Mouse (Mus musculus) CH12.LX (cell line): ENCODE measurements at regions not wholly inside any gene's neighbourhood (a gene's known extent, or its start where the extent isn't known, plus 50 kb on each side); places are given as distances from the start of the nearest gene placed in this dataset.

Source experiments
- DNase-seq: peaks from one replicate; pipeline ENCODE4 v3.0.0-alpha.2; 2013; ENCODE audit errors: extremely low read depth
- H3K27ac ChIP-seq: 2 replicates; pipeline ENCODE4 v1.5.1; 2012; ENCODE audit warnings: low read depth, mild to moderate bottlenecking, control low read depth, moderate library complexity; ENCODE audit not compliant: insufficient read depth
- H3K27me3 ChIP-seq: replicated peaks from 2 replicates; pipeline ENCODE3; 2012; ENCODE audit warnings: inconsistent platforms
- H3K36me3 ChIP-seq, 2 experiments: replicated peaks in 1 of 2; 2 replicates each; pipeline versions ENCODE3 to v1.6.1; 2012; ENCODE audit warnings: inconsistent platforms in 1 of 2, low read length in 1 of 2, mild to moderate bottlenecking in 1 of 2, mixed read lengths in 1 of 2, moderate library complexity in 1 of 2; ENCODE audit not compliant: control insufficient read depth in 1 of 2, insufficient read depth in 1 of 2
- H3K4me1 ChIP-seq, 2 experiments: 2 replicates each; pipeline ENCODE4 v1.6.1; 2012; ENCODE audit warnings: inconsistent platforms in 1 of 2, moderate library complexity in 1 of 2; ENCODE audit not compliant: insufficient read depth in 2 of 2, control insufficient read depth in 1 of 2
- H3K4me2 ChIP-seq: 2 replicates; pipeline ENCODE4 v1.6.1; 2012; ENCODE audit warnings: low read depth, mild to moderate bottlenecking, control low read depth; ENCODE audit not compliant: poor library complexity, insufficient read depth, severe bottlenecking
- H3K4me3 ChIP-seq, 3 experiments: fragments of 150-350 bp in 1 of 3; sonication (generic) in 1 of 3; replicated peaks in 1 of 3; 2 replicates each; pipeline versions ENCODE3 to v1.5.1; 2011 to 2012; ENCODE audit warnings: low read depth in 2 of 3, low read length in 2 of 3, mild to moderate bottlenecking in 2 of 3, moderate library complexity in 2 of 3, control low read depth in 1 of 3, improper control_type of control experiment in 1 of 3, inconsistent platforms in 1 of 3, mixed read lengths in 1 of 3; ENCODE audit not compliant: poor library complexity in 1 of 3
- H3K79me2 ChIP-seq: replicated peaks from 2 replicates; pipeline ENCODE4 v1.6.1; 2012; ENCODE audit warnings: mild to moderate bottlenecking, moderate library complexity; ENCODE audit not compliant: control insufficient read depth, poor library complexity, insufficient read depth, severe bottlenecking; ENCODE audit errors: extremely low read depth
- H3K9ac ChIP-seq: 2 replicates; pipeline ENCODE4 v1.6.1; 2012; ENCODE audit warnings: low read depth, mild to moderate bottlenecking, control low read depth, moderate library complexity; ENCODE audit not compliant: insufficient read depth
- H3K9me3 ChIP-seq: replicated peaks from 2 replicates; pipeline ENCODE3; 2012; ENCODE audit warnings: low read length, inconsistent platforms, mixed read lengths
- CHD1 ChIP-seq: IDR thresholded peaks from 2 replicates; pipeline ENCODE4 v1.6.1; 2012; ENCODE audit warnings: low read depth, low read length, improper control_type of control experiment, inconsistent platforms
- CHD2 ChIP-seq: IDR thresholded peaks from 2 replicates; pipeline ENCODE4 v1.6.1; 2011; ENCODE audit warnings: low read length, improper control_type of control experiment
- CTCF ChIP-seq, 2 experiments: IDR thresholded peaks in 1 of 2; conservative IDR thresholded peaks in 1 of 2; 2 replicates each; pipeline ENCODE4 v1.5.1; 2011 to 2012; ENCODE audit warnings: low read depth in 2 of 2, low read length in 2 of 2, improper control_type of control experiment in 1 of 2, inconsistent platforms in 1 of 2, mild to moderate bottlenecking in 1 of 2, moderate library complexity in 1 of 2
- E2F4 ChIP-seq: IDR thresholded peaks from 2 replicates; pipeline ENCODE4 v1.6.1; 2011; ENCODE audit warnings: low read depth, low read length, improper control_type of control experiment; ENCODE audit not compliant: insufficient replicate concordance
- ELF1 ChIP-seq: IDR thresholded peaks from 2 replicates; pipeline ENCODE4 v1.6.1; 2014; ENCODE audit warnings: low read depth, mild to moderate bottlenecking, inconsistent platforms, low read length, improper control_type of control experiment
- ETS1 ChIP-seq: conservative IDR thresholded peaks from 2 replicates; pipeline ENCODE4 v1.6.1; 2012; ENCODE audit warnings: low read depth, mild to moderate bottlenecking, inconsistent platforms, low read length, improper control_type of control experiment, moderate library complexity
- HCFC1 ChIP-seq: IDR thresholded peaks from 2 replicates; pipeline ENCODE4 v1.6.1; 2012; ENCODE audit warnings: low read depth, mild to moderate bottlenecking, inconsistent platforms, low read length, improper control_type of control experiment
- KAT2A ChIP-seq: IDR thresholded peaks from 2 replicates; pipeline ENCODE4 v1.6.1; 2012; ENCODE audit warnings: low read length, improper control_type of control experiment, inconsistent platforms; ENCODE audit not compliant: insufficient replicate concordance
- MAX ChIP-seq: IDR thresholded peaks from 2 replicates; pipeline ENCODE4 v1.6.1; 2011; ENCODE audit warnings: low read length, improper control_type of control experiment
- MEF2A ChIP-seq: IDR thresholded peaks from 2 replicates; pipeline ENCODE4 v1.6.1; 2014; ENCODE audit warnings: low read depth, mild to moderate bottlenecking, inconsistent platforms, low read length, improper control_type of control experiment, borderline replicate concordance
- MXI1 ChIP-seq: IDR thresholded peaks from 2 replicates; pipeline ENCODE4 v1.6.1; 2011; ENCODE audit warnings: mild to moderate bottlenecking, low read depth, low read length, improper control_type of control experiment
- MYC ChIP-seq: IDR thresholded peaks from 2 replicates; pipeline ENCODE4 v1.6.1; 2011; ENCODE audit warnings: low read depth, mild to moderate bottlenecking, improper control_type of control experiment, low read length
- NELFE ChIP-seq: IDR thresholded peaks from 2 replicates; pipeline ENCODE4 v1.6.1; 2011; ENCODE audit warnings: low read depth, low read length, improper control_type of control experiment
- PAX5 ChIP-seq: IDR thresholded peaks from 2 replicates; pipeline ENCODE4 v1.6.1; 2012; ENCODE audit warnings: low read length, inconsistent platforms, mixed read lengths
- POLR2A ChIP-seq: IDR thresholded peaks from 2 replicates; pipeline ENCODE4 v1.6.1; 2011; ENCODE audit warnings: low read depth, mild to moderate bottlenecking, improper control_type of control experiment, low read length
- RAD21 ChIP-seq: IDR thresholded peaks from 2 replicates; pipeline ENCODE4 v1.6.1; 2011; ENCODE audit warnings: low read depth, mild to moderate bottlenecking, low read length, improper control_type of control experiment, moderate library complexity
- RCOR1 ChIP-seq: conservative IDR thresholded peaks from 2 replicates; pipeline ENCODE4 v1.6.1; 2012; ENCODE audit warnings: low read depth, mild to moderate bottlenecking, inconsistent platforms, low read length, improper control_type of control experiment
- TCF12 ChIP-seq: IDR thresholded peaks from 2 replicates; pipeline ENCODE4 v1.6.1; 2014; ENCODE audit warnings: low read depth, mild to moderate bottlenecking, inconsistent platforms, low read length, improper control_type of control experiment
- UBTF ChIP-seq: IDR thresholded peaks from 2 replicates; pipeline ENCODE4 v1.6.1; 2012; ENCODE audit warnings: low read depth, mild to moderate bottlenecking, inconsistent platforms, low read length, improper control_type of control experiment, moderate library complexity
- USF2 ChIP-seq: conservative IDR thresholded peaks from 2 replicates; pipeline ENCODE4 v1.6.1; 2011; ENCODE audit warnings: low read depth, low read length, improper control_type of control experiment
- ZC3H11A ChIP-seq: IDR thresholded peaks from 2 replicates; pipeline ENCODE4 v1.6.1; 2012; ENCODE audit warnings: low read depth, mild to moderate bottlenecking, inconsistent platforms, low read length, improper control_type of control experiment
- ZMIZ1 ChIP-seq: IDR thresholded peaks from 2 replicates; pipeline ENCODE4 v1.6.1; 2012; ENCODE audit warnings: low read depth, mild to moderate bottlenecking, inconsistent platforms, low read length, improper control_type of control experiment
- dilution Hi-C: fragments of 300-500 bp; cut with MboI; formaldehyde crosslinking; loops from 2 replicates; pipeline ENCODE4 v1.14.3; 2020; ENCODE audit warnings: low sequenced_read_pairs; ENCODE audit not compliant: extremely low pct_unique_long_range_greater_than_20kb, extremely low pct_ligation_motif_present
- in situ Hi-C: fragments of 300-500 bp; cut with MboI; formaldehyde crosslinking; loops from 3 replicates; pipeline ENCODE4 v1.14.3; 2019; ENCODE audit warnings: low sequenced_read_pairs, low pct_ligation_motif_present, low pct_unique_long_range_greater_than_20kb, mixed read lengths

DNA sequence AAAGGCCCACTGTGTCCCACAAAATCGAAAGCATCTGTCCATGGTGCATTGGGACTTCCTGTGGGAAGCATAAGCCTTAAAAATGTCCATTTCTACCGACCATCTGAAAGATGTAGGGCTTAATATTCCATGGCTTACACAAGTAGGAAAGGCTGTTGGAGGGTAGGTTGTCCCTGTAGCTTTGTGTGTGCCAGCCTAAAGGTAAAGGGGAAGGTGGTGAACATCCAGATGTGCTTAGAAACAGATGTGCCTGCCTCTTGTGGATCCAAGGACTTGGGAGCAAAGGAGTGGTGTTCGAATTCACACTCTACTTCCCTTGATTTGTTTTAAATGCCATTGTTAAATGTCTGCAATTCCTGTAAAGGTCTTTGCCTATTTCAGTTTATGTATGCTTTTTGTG, 265.9 kb upstream of the Lyplal1 start:
- in situ Hi-C loops (no loop called here), dilution Hi-C loops (no loop called here)
- Histone ChIP-seq H3K9ac (no peak overlapping the region), H3K4me1 (no peaks in the 10 kb centered on the region), H3K9me3 (peaks cover 63% of the 10 kb centered on the region), H3K36me3 (no peaks in the 10 kb centered on the region), H3K4me3 (no peak overlapping the region), H3K27me3 (no peaks in the 10 kb centered on the region), H3K4me2 (no peak overlapping the region), H3K27ac (no peak overlapping the region), H3K79me2 (no peaks in the 10 kb centered on the region)
- TF ChIP-seq POLR2A, result no peak
- no peak for TF ChIP-seq MXI1
- TF ChIP-seq PAX5, result no peak
- DNase-seq, result no peak

DNA sequence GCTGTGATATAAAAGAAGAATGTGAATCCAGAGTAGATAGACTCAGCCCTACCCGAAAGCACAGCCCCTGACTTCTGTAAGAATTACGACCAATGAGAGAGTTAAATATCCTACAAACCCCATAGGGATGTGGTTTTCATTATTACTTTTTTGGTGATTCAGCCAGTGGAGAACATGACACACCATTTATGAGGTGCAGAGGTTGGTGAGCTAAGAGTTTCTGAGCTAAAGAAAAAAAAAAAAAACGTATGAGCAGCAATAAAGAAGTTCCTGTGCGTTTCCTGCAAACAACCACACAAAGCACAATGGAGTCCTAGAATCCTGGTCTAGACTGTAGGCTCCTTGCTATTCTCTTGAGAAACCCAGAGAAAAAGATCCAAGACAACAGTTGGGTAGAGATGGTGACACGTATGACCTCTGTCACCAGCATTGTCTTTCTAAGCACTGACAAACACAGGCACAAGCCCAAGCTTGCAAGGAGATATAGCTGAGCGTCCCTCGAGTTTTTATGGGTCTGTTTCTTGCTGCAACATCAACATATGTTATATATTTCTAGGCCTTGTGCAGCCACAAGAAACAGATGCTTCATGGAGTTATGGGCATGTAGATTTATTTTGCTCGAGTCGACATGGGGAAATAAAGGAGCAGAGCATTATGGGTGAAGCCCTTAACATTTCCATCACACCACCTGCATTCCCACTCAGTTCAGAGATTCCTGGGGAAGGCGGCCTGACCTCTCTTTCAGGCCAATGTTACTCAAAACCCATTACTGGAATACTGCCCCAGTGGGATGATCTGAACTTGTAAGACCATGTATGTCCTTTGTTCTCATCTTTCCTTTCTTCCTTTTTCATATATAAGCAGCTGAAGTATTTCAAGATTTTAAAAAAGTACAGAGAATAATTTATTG, 263.1 kb upstream of the Lyplal1 start:
- Histone ChIP-seq H3K36me3 (no peaks in the 10 kb centered on the region), H3K9me3 (peaks cover 60% of the 10 kb centered on the region), H3K27me3 (no peaks in the 10 kb centered on the region), H3K27ac (no peak overlapping the region), H3K4me1 (no peaks in the 10 kb centered on the region), H3K4me2 (no peak overlapping the region), H3K4me3 (no peak overlapping the region), H3K9ac (no peak overlapping the region), H3K79me2 (no peaks in the 10 kb centered on the region)
- dilution Hi-C loops, result no loop called here
- no peak for DNase-seq
- in situ Hi-C loops, result no loop called here
- no peak for TF ChIP-seq CHD1
- TF ChIP-seq ELF1, result no peak
- no peak for TF ChIP-seq CHD2
- no peak for TF ChIP-seq MAX
- TF ChIP-seq HCFC1, result no peak
- TF ChIP-seq KAT2A, result no peak
- TF ChIP-seq TCF12, result no peak
- TF ChIP-seq MEF2A, result no peak

DNA sequence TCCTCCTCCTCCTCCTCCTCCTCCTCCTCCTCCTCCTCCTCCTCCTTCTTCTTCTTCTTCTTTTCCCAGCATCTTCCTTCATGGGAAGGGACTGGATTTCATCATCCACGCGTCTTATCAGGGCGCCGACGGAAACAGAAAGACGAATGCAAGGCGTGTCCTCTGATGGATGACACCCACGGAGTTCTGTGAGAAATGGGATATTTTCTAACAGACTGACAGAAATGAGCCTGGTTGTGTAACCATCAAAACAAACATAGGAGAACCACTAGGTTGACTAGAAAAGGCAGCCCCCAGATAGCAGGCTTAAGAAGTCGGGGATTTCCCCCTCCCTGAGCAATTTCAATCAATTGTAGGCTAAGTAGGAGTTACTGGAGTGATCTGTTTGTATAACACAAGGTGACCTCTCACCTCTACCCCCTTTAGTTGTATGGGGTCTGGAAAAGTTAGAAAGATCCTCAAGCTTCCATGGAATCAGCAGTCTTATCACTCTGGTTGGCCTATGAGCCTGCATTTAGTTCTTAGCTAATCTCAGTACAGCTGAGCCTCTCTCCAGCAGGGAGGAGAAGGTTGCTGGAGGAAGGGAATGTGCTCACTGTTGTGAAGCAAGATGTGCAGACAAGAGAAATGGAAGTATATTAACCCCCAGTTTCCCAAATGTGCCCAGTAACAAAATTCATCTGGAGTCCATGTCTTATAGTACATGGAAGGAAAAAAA, 260.0 kb upstream of the Lyplal1 start:
- Histone ChIP-seq H3K36me3 (no peaks in the 10 kb centered on the region), H3K4me3 (no peak overlapping the region), H3K27me3 (no peaks in the 10 kb centered on the region), H3K9ac (no peak overlapping the region), H3K27ac (no peak overlapping the region), H3K4me2 (no peak overlapping the region), H3K4me1 (no peaks in the 10 kb centered on the region), H3K9me3 (peaks cover 64% of the 10 kb centered on the region)
- dilution Hi-C loops, result no loop called here
- TF ChIP-seq MAX (no peak), ZMIZ1 (no peak), ZC3H11A (no peak), KAT2A (no peak), RAD21 (no peak), MXI1 (no peak), CHD2 (no peak), POLR2A (no peak), RCOR1 (no peak), MYC (no peak), ETS1 (no peak), USF2 (no peak), NELFE (no peak), PAX5 (no peak), UBTF (no peak), CTCF (conservative IDR thresholded peaks at IDR 0.05 in 1 of 2, IDR thresholded peaks at IDR 0.05 in 1 of 2; ENCODE audit: low read depth in 2 of 2, low read length in 2 of 2) (no peak), MEF2A (no peak), ELF1 (no peak), E2F4 (no peak)
- TF ChIP-seq, all 38 proteins: peak for 0
- in situ Hi-C loops, result no loop called here
- no peaks in the 10 kb centered on the region for H3K79me2 ChIP-seq
- DNase-seq, result no peak
